Mouse (Mus musculus): ENCODE results near the gene Pla2g3. TPM values are rescaled to one million over a fixed set of nuclear protein-coding genes. Genes with fewer than 3 reads are reported as not detected.

Pla2g3 gene
- polyA plus RNA-seq, 1 experiment from 2014 or later = 0.59 TPM

DNA sequence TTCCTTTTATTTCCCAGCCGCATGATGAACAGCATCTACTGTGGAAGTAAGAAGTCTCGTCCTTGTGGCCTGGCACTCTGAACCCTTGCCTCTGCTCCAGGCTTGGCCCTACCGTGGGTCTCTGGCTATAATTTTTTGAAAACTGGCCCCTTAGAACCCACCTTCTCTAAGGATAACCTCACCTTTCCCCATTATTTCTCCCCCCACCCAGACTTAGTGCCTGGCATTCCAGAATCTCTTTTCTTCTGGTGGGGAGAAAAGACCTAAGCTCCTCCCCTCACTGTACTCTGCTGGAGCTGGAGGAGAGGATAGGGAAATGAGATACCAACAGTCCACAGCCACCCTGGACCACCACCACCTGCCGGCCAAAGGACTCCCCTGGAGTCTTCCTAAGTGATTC, 27.1 kb downstream of the Pla2g3 start:
- Histone ChIP-seq H3K27ac (replicated peaks; ENCODE audit: low read depth, low read length) (no peak overlapping the region), H3K27me3 (ENCODE audit: control insufficient read depth, insufficient read depth, low read length) (peaks cover 18% of the 10 kb centered on the region)
- 14% methylated on average over 4 of the region's 4 CpGs for WGBS

DNA sequence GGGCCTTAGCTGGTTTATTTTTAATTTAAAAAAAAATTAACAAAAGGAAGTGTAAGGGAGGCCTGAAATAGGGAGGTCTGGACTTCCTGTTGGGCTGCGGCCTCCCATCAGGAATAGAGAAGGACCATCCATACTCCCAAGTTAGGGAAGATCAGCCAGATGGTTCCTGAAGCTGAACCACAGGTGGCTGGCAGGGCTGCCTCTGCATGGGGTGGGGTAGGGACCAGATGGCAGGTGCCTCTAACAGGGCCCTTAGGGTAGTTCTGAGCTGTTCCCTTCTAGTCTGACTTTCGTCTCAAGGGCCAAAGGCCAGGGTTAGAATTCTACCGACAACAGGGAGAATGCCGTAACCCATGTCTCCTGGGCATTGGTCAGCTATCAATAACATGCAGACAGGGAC, 27.6 kb downstream of the Pla2g3 start:
- peaks cover 11% of the 10 kb centered on the region for H3K4me1 ChIP-seq (ENCODE audit: control insufficient read depth, insufficient read depth, low read length)
- no peak overlapping the region for H3K4me3 ChIP-seq (replicated peaks; ENCODE audit: low read depth, low read length)
- H3K9ac ChIP-seq (replicated peaks; ENCODE audit: low read length) = no peak overlapping the region
- ATAC-seq (ENCODE audit: low FRiP score, low TSS enrichment) = no peak
- H3K27me3 ChIP-seq (ENCODE audit: control insufficient read depth, insufficient read depth, low read length) = peaks cover 18% of the 10 kb centered on the region
- H3K9me3 ChIP-seq (ENCODE audit: control insufficient read depth, low read length) = no peaks in the 10 kb centered on the region
- peak overlapping the region; percentile 74 for H3K4me2 ChIP-seq (ENCODE audit: low read length)
- no peaks in the 10 kb centered on the region for H3K36me3 ChIP-seq (ENCODE audit: control insufficient read depth, insufficient read depth, low read length)
- 73% methylated on average over 4 of the region's 4 CpGs for WGBS
- no peak overlapping the region for H3K27ac ChIP-seq (replicated peaks; ENCODE audit: low read depth, low read length)
- no peak for DNase-seq

More for the DNA sequence above, 27.1 kb downstream of the Pla2g3 start:
- H3K9ac ChIP-seq (replicated peaks; ENCODE audit: low read length) = peak overlapping the region; percentile 43; the same call in 1 of the 2 replicates
- H3K36me3 ChIP-seq (ENCODE audit: control insufficient read depth, insufficient read depth, low read length) = no peaks in the 10 kb centered on the region
- H3K4me3 ChIP-seq (replicated peaks; ENCODE audit: low read depth, low read length) = peak overlapping the region; percentile 45
- ATAC-seq (ENCODE audit: low FRiP score, low TSS enrichment) = 0 out of 2 replicates have a peak, but pooled peaks have one; percentile 3
- peaks cover 11% of the 10 kb centered on the region for H3K4me1 ChIP-seq (ENCODE audit: control insufficient read depth, insufficient read depth, low read length)
- H3K9me3 ChIP-seq (ENCODE audit: control insufficient read depth, low read length) = no peaks in the 10 kb centered on the region
- peak overlapping the region; percentile 74 for H3K4me2 ChIP-seq (ENCODE audit: low read length)
- DNase-seq = no peak

DNA sequence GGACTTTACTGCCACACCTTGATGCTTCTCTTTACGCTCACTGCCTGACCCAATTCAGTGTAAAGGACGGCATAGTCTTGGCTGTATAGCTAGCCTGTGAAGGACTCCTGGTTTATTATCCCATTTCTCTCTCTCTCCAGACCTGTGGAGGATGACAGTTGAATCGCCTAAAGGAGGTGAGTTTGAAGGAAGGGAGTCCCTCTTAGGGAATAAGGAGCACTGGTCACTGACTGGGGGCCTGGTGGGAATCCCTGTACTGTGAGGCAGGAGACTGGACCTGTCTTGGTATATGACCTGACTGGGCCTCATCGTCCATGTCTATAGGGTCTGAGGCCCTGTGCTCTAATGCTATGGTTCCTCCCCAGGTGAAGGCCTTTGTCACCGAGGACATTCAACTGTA, 28.0 kb downstream of the Pla2g3 start:
- Histone ChIP-seq H3K9me3 (ENCODE audit: control insufficient read depth, low read length) (no peaks in the 10 kb centered on the region), H3K27me3 (ENCODE audit: control insufficient read depth, insufficient read depth, low read length) (peaks cover 18% of the 10 kb centered on the region), H3K4me2 (ENCODE audit: low read length) (no peak overlapping the region), H3K4me3 (replicated peaks; ENCODE audit: low read depth, low read length) (no peak overlapping the region), H3K36me3 (ENCODE audit: control insufficient read depth, insufficient read depth, low read length) (no peaks in the 10 kb centered on the region), H3K9ac (replicated peaks; ENCODE audit: low read length) (no peak overlapping the region), H3K27ac (replicated peaks; ENCODE audit: low read depth, low read length) (no peak overlapping the region), H3K4me1 (ENCODE audit: control insufficient read depth, insufficient read depth, low read length) (peaks cover 11% of the 10 kb centered on the region)
- WGBS = 81% methylated on average over 5 of the region's 5 CpGs
- ATAC-seq (ENCODE audit: low FRiP score, low TSS enrichment) (no peak), DNase-seq (no peak)

DNA sequence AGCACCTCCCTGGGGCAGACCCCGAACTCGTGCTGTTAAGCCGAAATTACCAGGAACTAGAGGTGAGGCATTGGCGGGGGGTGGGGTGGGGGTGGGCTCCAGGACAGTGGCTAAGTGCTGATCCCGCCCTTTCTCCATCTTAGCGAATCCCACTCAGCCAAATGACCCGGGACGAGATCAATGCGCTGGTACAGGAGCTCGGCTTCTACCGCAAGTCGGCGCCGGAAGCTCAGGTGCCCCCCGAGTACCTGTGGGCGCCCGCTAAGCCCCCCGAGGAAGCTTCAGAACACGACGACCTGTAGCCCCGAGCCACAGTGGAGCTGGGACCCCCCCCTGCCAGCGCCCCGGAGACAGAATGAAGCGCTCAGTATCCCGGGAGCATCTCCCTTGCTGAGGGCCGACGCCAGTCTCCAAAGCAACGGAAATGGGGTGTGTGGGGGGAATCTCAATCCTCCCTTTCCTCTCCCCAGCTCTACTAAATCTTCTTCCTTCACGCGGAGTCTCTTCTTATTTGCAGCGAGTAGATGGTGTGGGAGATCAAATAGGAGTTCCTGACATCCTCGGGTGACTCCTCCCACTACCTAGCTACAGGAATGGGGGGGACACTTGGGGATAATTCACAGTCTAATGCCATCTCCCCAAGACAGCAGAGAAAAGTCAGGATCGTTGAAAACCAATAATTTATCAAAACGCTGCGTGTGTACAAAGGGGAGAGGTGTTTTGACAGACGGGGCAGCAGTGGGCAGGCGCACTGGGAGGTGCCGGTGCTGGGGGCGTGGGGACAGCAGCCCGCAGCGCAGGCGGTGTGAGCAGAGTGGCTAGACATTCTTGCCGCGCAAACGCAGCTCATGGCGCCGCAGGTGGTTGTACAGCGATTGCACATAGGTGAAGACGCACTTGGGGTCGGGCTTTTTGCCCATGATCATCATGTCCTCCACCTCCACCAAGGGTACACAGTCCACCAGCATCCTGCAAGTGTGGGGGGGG, 29.1 kb downstream of the Pla2g3 start:
- H3K9ac ChIP-seq (replicated peaks; ENCODE audit: low read length) = peak overlapping the region; percentile 55
- ATAC-seq (ENCODE audit: low FRiP score, low TSS enrichment) (no peak), DNase-seq (peak; percentile 68)
- H3K27me3 ChIP-seq (ENCODE audit: control insufficient read depth, insufficient read depth, low read length) = peaks cover 18% of the 10 kb centered on the region
- peak overlapping the region; percentile 65 for H3K4me2 ChIP-seq (ENCODE audit: low read length)
- WGBS = 2% methylated on average over 50 of the region's 50 CpGs
- peaks cover 11% of the 10 kb centered on the region for H3K4me1 ChIP-seq (ENCODE audit: control insufficient read depth, insufficient read depth, low read length)
- H3K27ac ChIP-seq (replicated peaks; ENCODE audit: low read depth, low read length) = no peak overlapping the region
- no peaks in the 10 kb centered on the region for H3K9me3 ChIP-seq (ENCODE audit: control insufficient read depth, low read length)
- no peaks in the 10 kb centered on the region for H3K36me3 ChIP-seq (ENCODE audit: control insufficient read depth, insufficient read depth, low read length)
- peak overlapping the region; percentile 35 for H3K4me3 ChIP-seq (replicated peaks; ENCODE audit: low read depth, low read length)

DNA sequence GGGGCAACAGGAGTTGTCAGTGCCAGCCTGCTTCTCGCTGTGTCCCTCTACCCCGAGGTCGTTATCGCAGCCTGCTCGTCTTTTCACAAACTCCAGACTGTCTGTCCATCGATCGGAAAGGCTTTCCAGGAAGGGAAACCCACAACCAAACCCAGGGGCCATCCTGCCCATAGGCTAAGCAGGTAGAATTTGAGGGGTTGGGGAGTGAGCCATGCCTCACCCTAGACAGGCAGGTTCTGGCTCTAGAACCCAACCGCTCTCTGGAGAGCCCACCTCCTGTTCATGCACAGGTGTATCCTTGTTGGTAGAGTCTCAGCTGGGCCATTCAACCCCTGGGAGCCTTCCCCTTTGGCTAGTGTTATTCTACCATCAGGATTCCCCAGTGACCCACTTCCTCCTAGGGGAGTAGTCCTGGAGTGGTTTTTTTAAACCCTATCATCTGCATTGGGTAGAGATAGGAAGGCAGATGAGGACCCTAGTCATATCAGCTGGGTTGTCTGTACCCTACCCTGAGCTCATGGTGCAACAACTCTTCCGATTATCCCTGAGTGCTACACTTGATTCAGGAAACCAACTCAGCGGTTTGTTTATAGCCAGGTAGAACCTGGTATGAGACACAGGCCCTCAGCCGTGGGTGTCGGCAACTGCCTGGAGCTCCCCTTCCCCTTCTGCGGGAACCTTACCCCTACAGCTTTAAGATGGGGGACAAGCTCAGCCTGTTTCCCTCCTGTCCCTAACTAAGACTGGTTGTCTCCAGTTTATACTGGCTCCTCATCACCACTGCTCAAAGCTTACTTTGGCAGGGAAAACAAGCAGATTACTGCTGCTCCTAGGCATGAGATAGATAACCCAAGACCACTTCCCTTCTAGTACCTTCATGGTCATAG, 30.0 kb downstream of the Pla2g3 start:
- Histone ChIP-seq H3K4me2 (ENCODE audit: low read length) (peak overlapping the region; percentile 65), H3K9ac (replicated peaks; ENCODE audit: low read length) (peak overlapping the region; percentile 55; the same call in 1 of the 2 replicates), H3K36me3 (ENCODE audit: control insufficient read depth, insufficient read depth, low read length) (no peaks in the 10 kb centered on the region), H3K27me3 (ENCODE audit: control insufficient read depth, insufficient read depth, low read length) (peaks cover 18% of the 10 kb centered on the region), H3K4me1 (ENCODE audit: control insufficient read depth, insufficient read depth, low read length) (peaks cover 11% of the 10 kb centered on the region), H3K9me3 (ENCODE audit: control insufficient read depth, low read length) (no peaks in the 10 kb centered on the region), H3K4me3 (replicated peaks; ENCODE audit: low read depth, low read length) (peak overlapping the region; percentile 35), H3K27ac (replicated peaks; ENCODE audit: low read depth, low read length) (no peak overlapping the region)
- DNase-seq (no peak), ATAC-seq (ENCODE audit: low FRiP score, low TSS enrichment) (no peak)
- 60% methylated on average over 13 of the region's 13 CpGs for WGBS

DNA sequence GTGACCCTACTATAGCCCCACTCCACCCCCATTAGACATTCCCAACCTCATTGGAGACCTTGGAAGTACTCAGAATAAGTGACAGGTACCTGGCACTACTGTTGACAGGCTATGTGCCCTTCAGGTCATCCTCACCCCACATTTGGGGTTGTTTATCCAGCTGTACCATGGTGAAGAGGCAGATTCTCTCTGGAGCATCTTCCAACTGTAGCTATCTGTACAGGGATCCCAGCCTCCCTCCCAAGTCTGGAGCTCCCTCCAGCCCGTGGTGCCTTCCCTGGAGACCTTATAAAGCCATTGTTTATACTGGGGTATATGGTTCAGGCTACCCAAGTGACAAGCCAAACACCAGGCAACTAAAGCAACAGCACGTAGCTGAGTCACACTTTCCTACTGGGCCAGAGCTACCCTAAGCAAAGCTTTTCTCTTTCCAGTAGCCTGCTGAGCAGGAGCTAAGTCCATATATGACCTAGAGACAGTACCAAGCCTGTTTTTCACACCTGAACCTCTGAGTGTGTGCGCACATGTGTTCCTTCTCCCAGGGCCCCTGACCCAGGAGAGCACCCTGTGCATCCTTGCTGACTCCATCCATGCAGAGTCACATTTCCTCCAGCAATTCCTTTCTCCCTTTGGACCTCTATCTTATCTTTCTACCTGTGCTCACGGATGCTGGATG, 31.1 kb downstream of the Pla2g3 start:
- DNase-seq = no peak
- no peak overlapping the region for H3K27ac ChIP-seq (replicated peaks; ENCODE audit: low read depth, low read length)
- peaks cover 18% of the 10 kb centered on the region for H3K27me3 ChIP-seq (ENCODE audit: control insufficient read depth, insufficient read depth, low read length)
- H3K9me3 ChIP-seq (ENCODE audit: control insufficient read depth, low read length) = no peaks in the 10 kb centered on the region
- H3K36me3 ChIP-seq (ENCODE audit: control insufficient read depth, insufficient read depth, low read length) = no peaks in the 10 kb centered on the region
- H3K9ac ChIP-seq (replicated peaks; ENCODE audit: low read length) = no peak overlapping the region
- WGBS = 72% methylated on average over 4 of the region's 4 CpGs
- no peak for ATAC-seq (ENCODE audit: low FRiP score, low TSS enrichment)
- no peak overlapping the region for H3K4me2 ChIP-seq (ENCODE audit: low read length)
- H3K4me3 ChIP-seq (replicated peaks; ENCODE audit: low read depth, low read length) = no peak overlapping the region
- H3K4me1 ChIP-seq (ENCODE audit: control insufficient read depth, insufficient read depth, low read length) = peaks cover 11% of the 10 kb centered on the region

DNA sequence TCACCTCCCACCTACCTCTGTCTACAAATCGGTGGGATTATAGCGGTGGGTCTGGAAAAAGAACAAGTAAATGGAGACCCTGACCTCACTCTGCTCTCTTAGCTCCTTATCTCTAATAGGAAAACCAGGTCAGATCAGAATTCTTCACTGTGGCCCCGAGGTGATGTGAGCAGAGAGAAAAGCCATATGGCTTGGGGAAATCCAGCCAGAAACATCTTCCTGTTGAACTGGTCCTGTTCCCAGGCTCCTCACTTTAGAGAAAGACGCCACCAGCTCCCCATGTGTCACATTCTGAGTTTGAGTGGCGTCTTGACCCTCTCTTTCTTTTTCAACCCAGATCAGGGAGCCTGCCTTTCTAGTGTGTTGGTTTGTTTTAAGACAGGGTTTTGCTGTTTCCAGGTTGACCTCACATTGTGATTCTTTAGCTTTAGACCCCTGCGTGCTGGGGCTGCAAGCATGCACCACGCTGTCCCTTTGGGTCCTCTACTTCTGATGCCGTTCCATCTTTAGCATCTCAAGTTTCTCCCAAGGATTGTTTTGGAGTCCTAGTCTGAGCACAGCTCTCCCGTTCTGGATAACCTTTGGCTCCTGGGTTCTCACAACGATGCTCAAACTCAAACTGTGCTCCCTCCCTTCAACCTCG, 31.8 kb downstream of the Pla2g3 start:
- no peak overlapping the region for H3K9ac ChIP-seq (replicated peaks; ENCODE audit: low read length)
- peaks cover 11% of the 10 kb centered on the region for H3K4me1 ChIP-seq (ENCODE audit: control insufficient read depth, insufficient read depth, low read length)
- H3K9me3 ChIP-seq (ENCODE audit: control insufficient read depth, low read length) = no peaks in the 10 kb centered on the region
- H3K4me3 ChIP-seq (replicated peaks; ENCODE audit: low read depth, low read length) = no peak overlapping the region
- no peak overlapping the region for H3K4me2 ChIP-seq (ENCODE audit: low read length)
- no peaks in the 10 kb centered on the region for H3K36me3 ChIP-seq (ENCODE audit: control insufficient read depth, insufficient read depth, low read length)
- ATAC-seq (ENCODE audit: low FRiP score, low TSS enrichment) (no peak), DNase-seq (no peak)
- 88% methylated on average over 11 of the region's 11 CpGs for WGBS
- H3K27ac ChIP-seq (replicated peaks; ENCODE audit: low read depth, low read length) = no peak overlapping the region
- H3K27me3 ChIP-seq (ENCODE audit: control insufficient read depth, insufficient read depth, low read length) = peaks cover 18% of the 10 kb centered on the region

DNA sequence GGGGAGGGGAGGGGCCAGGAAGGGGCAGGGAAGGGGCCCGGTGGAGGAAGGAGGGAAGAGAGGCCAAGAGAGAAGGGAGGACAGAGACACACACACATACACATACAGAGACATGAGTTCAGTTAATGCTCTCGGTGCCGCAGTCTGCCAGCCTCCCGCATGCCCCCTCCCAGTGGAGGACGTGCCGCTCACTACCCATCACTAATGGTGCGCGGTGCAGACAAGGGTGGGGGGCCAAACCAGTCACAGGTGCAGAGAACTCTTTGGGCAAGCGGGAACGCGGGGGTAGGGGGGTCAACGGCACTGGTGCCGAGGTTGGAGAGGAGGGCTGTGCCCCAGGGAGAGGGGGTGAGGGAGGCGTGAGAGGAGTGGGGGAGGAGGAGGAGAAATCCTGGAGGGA, 32.8 kb downstream of the Pla2g3 start:
- no peak overlapping the region for H3K4me2 ChIP-seq (ENCODE audit: low read length)
- H3K27ac ChIP-seq (replicated peaks; ENCODE audit: low read depth, low read length) = no peak overlapping the region
- DNase-seq (no peak), ATAC-seq (ENCODE audit: low FRiP score, low TSS enrichment) (0 out of 2 replicates have a peak, but pooled peaks have one; percentile 16)
- peaks cover 11% of the 10 kb centered on the region for H3K4me1 ChIP-seq (ENCODE audit: control insufficient read depth, insufficient read depth, low read length)
- H3K9ac ChIP-seq (replicated peaks; ENCODE audit: low read length) = no peak overlapping the region
- no peaks in the 10 kb centered on the region for H3K36me3 ChIP-seq (ENCODE audit: control insufficient read depth, insufficient read depth, low read length)
- no peaks in the 10 kb centered on the region for H3K9me3 ChIP-seq (ENCODE audit: control insufficient read depth, low read length)
- H3K27me3 ChIP-seq (ENCODE audit: control insufficient read depth, insufficient read depth, low read length) = peaks cover 14% of the 10 kb centered on the region
- WGBS = 78% methylated on average over 14 of the region's 14 CpGs
- no peak overlapping the region for H3K4me3 ChIP-seq (replicated peaks; ENCODE audit: low read depth, low read length)
